Mouse (Mus musculus) central nervous system, embryonic 18 days (tissue): Measurements from ENCODE around the gene Cfap54. TPM values are rescaled to one million over a fixed set of nuclear protein-coding genes. Genes with fewer than 3 reads are reported as not detected.

ENCODE experiments used
- polyA plus RNA-seq: library from polyadenylated mRNA; depleted of rRNA; stranded (reverse); fragments of >200 nt; gene quantifications from 2 replicates; pipeline ENCODE4 v1.2.3, GENCODE M21; 2012; rRNA removed

Gene Cfap54
- polyA plus RNA-seq: 2.4 and 2.5 TPM in 2 replicates

GRCm38 (mm10) chr10:93081133-93081779 lies at the start of gene Cfap54:
TSS of gene Cfap54 (minus strand) at chr10:93081618.

Other genes starting within 250 kb of the Cfap54 start
- gene Cdk17, start 79.3 kb upstream of the Cfap54 start, polyA plus RNA-seq: 66.9 and 73.0 TPM in 2 replicates
- 9.2 and 9.5 TPM in 2 replicates for gene Elk3, start 229.5 kb upstream of the Cfap54 start, polyA plus RNA-seq